25 mouse cellular contexts compared by ENCODE assay signal in genomic region chr1:95003900-95004299, GRCm38 (mm10).
"Had no signal": no experiment of that assay in that cellular context is flagged by ENCODE, and none has a peak within 500 bp of the region (broad histone marks: within the 10 kb centered on the region; RNA-seq: fewer than 3 reads in every experiment).

No protein-coding gene starts in this region.

- H3K4me2 ChIP-seq: heart, embryonic 11.5 days; heart, embryonic 13.5 days; heart, embryonic 15.5 days; hindbrain, embryonic 12.5 days; hindbrain, embryonic 14.5 days; intestine, embryonic 15.5 days; limb, embryonic 12.5 days had no signal

- H3K27ac ChIP-seq: heart, adult 2 months; heart, embryonic 13.5 days; heart, embryonic 15.5 days; hindbrain, embryonic 12.5 days; hindbrain, embryonic 14.5 days; intestine, embryonic 15.5 days; layer of hippocampus, adult 2 months; left cerebral cortex, adult 2 months; limb, embryonic 10.5 days; limb, embryonic 12.5 days had no signal

- H3K4me3 ChIP-seq: heart, adult 2 months; heart, embryonic 13.5 days; heart, embryonic 15.5 days; hindbrain, embryonic 12.5 days; intestine, embryonic 15.5 days; layer of hippocampus, adult 2 months; left cerebral cortex, adult 2 months; limb, embryonic 10.5 days; limb, embryonic 12.5 days had no signal

- H3K27me3 ChIP-seq: heart, embryonic 13.5 days; heart, embryonic 15.5 days; hindbrain, embryonic 12.5 days; intestine, embryonic 15.5 days; limb, embryonic 12.5 days had no signal

- ATAC-seq: hindbrain, embryonic 16.5 days; inflammation-experienced regulatory T-cells, adult 6 months; intestine, embryonic 15.5 days; intestine, postnatal 0 days had no signal

- H3K4me1 ChIP-seq: heart, embryonic 13.5 days; heart, embryonic 15.5 days; hindbrain, embryonic 12.5 days; intestine, embryonic 15.5 days; limb, embryonic 10.5 days; limb, embryonic 12.5 days had no signal

- H3K36me3 ChIP-seq: heart, embryonic 13.5 days; heart, embryonic 15.5 days; hindbrain, embryonic 12.5 days; intestine, embryonic 15.5 days; limb, embryonic 10.5 days; limb, embryonic 12.5 days had no signal

- H3K9ac ChIP-seq: heart, embryonic 13.5 days; heart, embryonic 15.5 days; hindbrain, embryonic 12.5 days; hindbrain, embryonic 14.5 days; intestine, embryonic 15.5 days; limb, embryonic 12.5 days had no signal

- DNase-seq: gastrocnemius, postnatal 14 days; gastrocnemius, postnatal 36 days; heart, adult 11 months; heart, adult 2 months; heart, postnatal 14 days; heart, postnatal 36 days; kidney, adult 18-20 months; kidney, adult 8-10 months; kidney, postnatal 10 days; kidney, postnatal 25 days; kidney, postnatal 4 days; liver had no signal

- H3K9me3 ChIP-seq: heart, embryonic 13.5 days; heart, embryonic 15.5 days; hindbrain, embryonic 12.5 days; intestine, embryonic 15.5 days; limb, embryonic 10.5 days; limb, embryonic 12.5 days had no signal
